In the genomic region with DNA sequence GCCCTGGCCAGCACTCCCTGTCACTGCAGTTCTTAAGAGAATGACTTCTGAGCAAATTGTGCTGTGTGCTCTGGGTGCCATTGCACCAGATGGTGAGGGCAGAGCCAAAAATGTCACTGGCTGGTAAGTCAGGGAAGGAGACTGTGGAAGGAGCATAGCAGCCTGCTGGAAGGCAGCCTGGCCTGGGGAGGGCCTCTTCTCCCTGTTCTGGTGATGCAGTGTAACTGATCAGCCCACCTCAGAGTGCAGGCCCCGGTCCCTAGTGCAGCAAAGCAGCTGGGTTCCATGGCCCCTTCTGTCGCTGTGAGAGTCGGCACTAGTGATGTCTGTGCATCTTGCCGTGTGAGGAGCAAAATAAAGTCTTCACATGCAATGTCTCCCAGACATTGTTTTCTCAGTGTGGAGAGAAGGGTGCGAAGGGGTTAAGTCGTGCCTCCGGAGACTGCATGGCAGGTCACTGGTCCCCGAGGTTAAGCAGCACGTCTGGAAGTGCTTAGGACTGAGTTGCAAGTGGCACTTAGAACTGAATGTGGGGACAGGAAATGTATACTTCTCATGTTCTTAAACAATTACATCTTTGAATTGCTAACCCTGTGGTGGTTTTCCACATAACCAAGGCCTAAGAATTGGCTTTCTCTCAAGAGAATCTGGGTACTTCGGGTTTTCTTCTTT, we compare ENCODE assay signal across 10 mouse cellular contexts.
DNase-seq lines count a peak whose midpoint lies in the region; ATAC-seq and TF ChIP-seq lines count a peak whose summit lies in the region.
"Had no signal": no experiment of that assay in that cellular context is flagged by ENCODE, and none has a peak within 500 bp of the region (broad histone marks: within the 10 kb centered on the region; RNA-seq: fewer than 3 reads in every experiment).

No protein-coding gene starts in this region.

- TF ChIP-seq CTCF in thymus, adult 2 months (IDR thresholded peaks at IDR 0.05; ENCODE audit: borderline replicate concordance, control insufficient read depth, extremely low read depth, insufficient read depth, low read length, poor library complexity), result no peak

- no peaks in the 10 kb centered on the region for H3K9me3 ChIP-seq in forebrain, embryonic 14.5 days (replicated peaks; ENCODE audit: control insufficient read depth, low read length)
- no peaks in the 10 kb centered on the region for H3K9me3 ChIP-seq in midbrain, embryonic 13.5 days

- WGBS in forebrain, embryonic 14.5 days, result 40% methylated on average over 10 of the region's 10 CpGs
- 29% methylated on average over 10 of the region's 10 CpGs for WGBS in midbrain, embryonic 13.5 days
- 89% methylated on average over 10 of the region's 10 CpGs for WGBS in thymus, adult 2 months

- no peak overlapping the region for H3K9ac ChIP-seq in forebrain, embryonic 14.5 days (ENCODE audit: low read length)
- H3K9ac ChIP-seq in midbrain, embryonic 13.5 days (replicated peaks), result peak overlapping the region; percentile 16; the same call in 1 of the 2 replicates
- H3K9ac ChIP-seq: liver, postnatal 0 days had no signal

- peaks cover 6% of the 10 kb centered on the region; the same call in 1 of the 2 replicates for H3K4me1 ChIP-seq in forebrain, embryonic 14.5 days (ENCODE audit: control insufficient read depth, insufficient read depth, low read length)
- peaks cover 32% of the 10 kb centered on the region for H3K4me1 ChIP-seq in midbrain, embryonic 13.5 days (replicated peaks)
- H3K4me1 ChIP-seq in thymus, adult 2 months (replicated peaks; ENCODE audit: control insufficient read depth, insufficient read depth, low read length), result peaks cover 3% of the 10 kb centered on the region

- TF ChIP-seq POLR2A in thymus, adult 2 months (IDR thresholded peaks at IDR 0.05; ENCODE audit: control insufficient read depth, extremely low read depth, insufficient read depth, low read length, poor library complexity), result no peak

- no peaks in the 10 kb centered on the region for H3K36me3 ChIP-seq in forebrain, embryonic 14.5 days (ENCODE audit: control insufficient read depth, insufficient read depth, low read length)
- no peaks in the 10 kb centered on the region for H3K36me3 ChIP-seq in midbrain, embryonic 13.5 days
- no peaks in the 10 kb centered on the region for H3K36me3 ChIP-seq in thymus, adult 2 months (ENCODE audit: control insufficient read depth, insufficient read depth, low read length)

- H3K27me3 ChIP-seq in forebrain, embryonic 14.5 days (replicated peaks; ENCODE audit: control insufficient read depth, insufficient read depth, low read length), result no peaks in the 10 kb centered on the region
- H3K27me3 ChIP-seq in midbrain, embryonic 13.5 days, result no peaks in the 10 kb centered on the region
- H3K27me3 ChIP-seq in thymus, adult 2 months (ENCODE audit: control insufficient read depth, insufficient read depth, low read length), result no peaks in the 10 kb centered on the region
- H3K27me3 ChIP-seq: Patski had no signal

- no peak overlapping the region for H3K27ac ChIP-seq in forebrain, embryonic 14.5 days (ENCODE audit: low read depth, low read length)
- H3K27ac ChIP-seq in midbrain, embryonic 13.5 days, result peak overlapping the region; percentile 51
- H3K27ac ChIP-seq in thymus, adult 2 months (ENCODE audit: control insufficient read depth, insufficient read depth, low read length), result no peak overlapping the region

- ATAC-seq in forebrain, embryonic 14.5 days, result peak; percentile 59; the same call in 1 of the 2 replicates
- peak; percentile 53 for ATAC-seq in midbrain, embryonic 13.5 days
- ATAC-seq: liver, postnatal 0 days; Patski had no signal

- peak; percentile 32 to 34 for DNase-seq in layer of hippocampus, postnatal 36 days
- DNase-seq in layer of hippocampus, adult 8-10 months (ENCODE audit: low spot score in 2 of 2), result no peak
- DNase-seq in cerebellum, postnatal 10 days, result peak; percentile 86 to 92
- DNase-seq in forebrain, embryonic 14.5 days (ENCODE audit: low spot score), result peak; percentile 51
- no peak for DNase-seq in thymus, adult 2 months
- DNase-seq in kidney, postnatal 14 days, result no peak
- no peak for DNase-seq in adrenal gland, adult 2 months
- DNase-seq: liver, postnatal 0 days had no signal

- no peak overlapping the region for H3K4me2 ChIP-seq in forebrain, embryonic 14.5 days (ENCODE audit: low read length)
- H3K4me2 ChIP-seq in midbrain, embryonic 13.5 days (replicated peaks), result peak overlapping the region; percentile 9; the same call in 1 of the 2 replicates

- no peak overlapping the region for H3K4me3 ChIP-seq in forebrain, embryonic 14.5 days (ENCODE audit: low read depth, low read length)
- no peak overlapping the region for H3K4me3 ChIP-seq in midbrain, embryonic 13.5 days (replicated peaks)
- H3K4me3 ChIP-seq in thymus, adult 2 months (ENCODE audit: control insufficient read depth, insufficient read depth, low read length), result no peak overlapping the region

Comparison
In these comparisons a context has a peak if more than half of its experiments do, and no peak if none do; other contexts are left out.
1. DNase-seq: peak in layer of hippocampus, postnatal 36 days (2 of 2), cerebellum, postnatal 10 days (2 of 2) and forebrain, embryonic 14.5 days (single experiment); none in layer of hippocampus, adult 8-10 months (0 of 2), thymus, adult 2 months (single experiment), kidney, postnatal 14 days (single experiment) and adrenal gland, adult 2 months (single experiment).